Mouse (Mus musculus): ENCODE data around the gene Man1a.

GRCm38 (mm10) chr10:54039754-54040153 lies 36.7 kb downstream of the Man1a start:
- TF ChIP-seq CTCF (IDR thresholded peaks at IDR 0.05; ENCODE audit: borderline replicate concordance, insufficient read depth, low read length) = no peak
- no peak for TF ChIP-seq POLR2A (IDR thresholded peaks at IDR 0.05; ENCODE audit: low read depth, low read length)

All from embryonic fibroblast, embryonic 13.5 days (primary cell).